Mouse (Mus musculus) limb, embryonic 10.5 days (tissue): Measurements from ENCODE around the gene Dcps. TPM values are rescaled to one million over a fixed set of nuclear protein-coding genes. Genes with fewer than 3 reads are reported as not detected.
A peak's percentile ranks its signal among the peaks of the same experiment; 100 is the strongest.

Source experiments
- DNase-seq: peaks from one replicate; pipeline ENCODE4 v3.0.0-alpha.2; 2017; ENCODE audit warnings: low spot score
- H3K27ac ChIP-seq: fragments of 300-500 bp; sonication (generic); 2 replicates; pipeline ENCODE4 v1.5.1; 2016; ENCODE audit warnings: mild to moderate bottlenecking
- H3K27me3 ChIP-seq: fragments of 300-500 bp; sonication (generic); 2 replicates; pipeline ENCODE4 v1.6.1; 2016; ENCODE audit warnings: low read depth, mild to moderate bottlenecking; ENCODE audit not compliant: poor library complexity, severe bottlenecking
- H3K36me3 ChIP-seq: fragments of 300-500 bp; sonication (generic); 2 replicates; pipeline ENCODE4 v1.6.1; 2016; ENCODE audit warnings: mild to moderate bottlenecking, moderate library complexity
- H3K4me1 ChIP-seq: fragments of 300-500 bp; sonication (generic); 2 replicates; pipeline ENCODE4 v1.6.1; 2016
- H3K4me3 ChIP-seq: fragments of 300-500 bp; sonication (generic); 2 replicates; pipeline ENCODE4 v1.5.1; 2016; ENCODE audit warnings: mild to moderate bottlenecking, moderate library complexity
- H3K9me3 ChIP-seq: fragments of 300-500 bp; sonication (generic); replicated peaks from 2 replicates; pipeline ENCODE4 v1.6.1; 2016; ENCODE audit warnings: mild to moderate bottlenecking
- WGBS: fragments of 180-500 bp; shearing (Covaris S2); methylation state at CpG from one replicate; pipeline ENCODE4 v1.1.7; 2016; 5-methylcytosine and 5-hydroxymethylcytosine counted together
- polyA plus RNA-seq: library from polyadenylated mRNA; unstranded; fragments of >200 nt; fragmentation: Nextera tagmentation; extraction: Ambion mirVana; gene quantifications from 2 replicates; pipeline ENCODE4 v1.2.1, GENCODE M21; 2016

Gene Dcps
- polyA plus RNA-seq = 86.0 and 92.3 TPM in 2 replicates

- peak within 1 kb of the TSS; percentile 90 for H3K27ac ChIP-seq
- peak; percentile 91 for DNase-seq
- peaks cover 10% of the 10 kb centered on the region for H3K4me1 ChIP-seq
- no peaks in the 10 kb centered on the region for H3K27me3 ChIP-seq
- H3K36me3 ChIP-seq = peaks cover 13% of the 10 kb centered on the region
- no peaks in the 10 kb centered on the region for H3K9me3 ChIP-seq
- peak within 1 kb of the TSS; percentile 73 for H3K4me3 ChIP-seq
- whole genome bisulfite sequencing = under 1% methylated on average over 38 of the region's 38 CpGs
Observed at GRCm38 (mm10) chr9:35175251-35176123, at the start of gene Dcps. TSS of gene Dcps (minus strand) at chr9:35176061.

GRCm38 (mm10) chr9:35223466-35223865, 47.6 kb upstream of the Dcps start:
- no peak for DNase-seq
- H3K9me3 ChIP-seq = no peaks in the 10 kb centered on the region
- no peaks in the 10 kb centered on the region for H3K27me3 ChIP-seq
- no peak overlapping the region for H3K4me3 ChIP-seq
- no peaks in the 10 kb centered on the region for H3K4me1 ChIP-seq
- 98% methylated on average over 3 of the region's 3 CpGs for WGBS
- H3K27ac ChIP-seq = no peak overlapping the region
- H3K36me3 ChIP-seq = peaks cover 80% of the 10 kb centered on the region

GRCm38 (mm10) chr9:35217963-35218362, 42.1 kb upstream of the Dcps start:
- H3K4me1 ChIP-seq = no peaks in the 10 kb centered on the region
- H3K27me3 ChIP-seq = no peaks in the 10 kb centered on the region
- DNase-seq = no peak
- H3K9me3 ChIP-seq = no peaks in the 10 kb centered on the region
- no peak overlapping the region for H3K27ac ChIP-seq
- no peak overlapping the region for H3K4me3 ChIP-seq
- 91% methylated on average over 1 of the region's 1 CpGs for WGBS
- peaks cover 98% of the 10 kb centered on the region for H3K36me3 ChIP-seq

- H3K27me3 ChIP-seq = no peaks in the 10 kb centered on the region
- 38% methylated on average over 26 of the region's 26 CpGs for WGBS
- H3K36me3 ChIP-seq = peaks cover 72% of the 10 kb centered on the region
- peak overlapping the region; percentile 88 for H3K27ac ChIP-seq
- H3K4me1 ChIP-seq = peaks cover 17% of the 10 kb centered on the region
- DNase-seq = no peak
- H3K9me3 ChIP-seq = no peaks in the 10 kb centered on the region
- H3K4me3 ChIP-seq = peak overlapping the region; percentile 82
Observed at GRCm38 (mm10) chr9:35211573-35212511, 36.0 kb upstream of the Dcps start.

GRCm38 (mm10) chr9:35210542-35211474, 34.9 kb upstream of the Dcps start, which contains the start of gene Foxred1:
TSS of gene Foxred1 (minus strand) at chr9:35211055.
- Histone ChIP-seq H3K27me3 (no peaks in the 10 kb centered on the region), H3K27ac (peak within 1 kb of the TSS; percentile 88), H3K4me1 (peaks cover 17% of the 10 kb centered on the region), H3K9me3 (no peaks in the 10 kb centered on the region), H3K36me3 (peaks cover 72% of the 10 kb centered on the region), H3K4me3 (peak within 1 kb of the TSS; percentile 82)
- DNase-seq = peak; percentile 99
- WGBS = under 1% methylated on average over 72 of the region's 72 CpGs

GRCm38 (mm10) chr9:35204421-35204820, 28.6 kb upstream of the Dcps start:
- H3K9me3 ChIP-seq = no peaks in the 10 kb centered on the region
- no peak overlapping the region for H3K4me3 ChIP-seq
- no peaks in the 10 kb centered on the region for H3K27me3 ChIP-seq
- peaks cover 13% of the 10 kb centered on the region for H3K4me1 ChIP-seq
- WGBS = 92% methylated on average over 2 of the region's 2 CpGs
- DNase-seq = no peak
- H3K36me3 ChIP-seq = peaks cover 55% of the 10 kb centered on the region
- no peak overlapping the region for H3K27ac ChIP-seq

GRCm38 (mm10) chr9:35203536-35203935, 27.7 kb upstream of the Dcps start:
- peaks cover 21% of the 10 kb centered on the region for H3K4me1 ChIP-seq
- H3K27me3 ChIP-seq = no peaks in the 10 kb centered on the region
- no peak overlapping the region for H3K27ac ChIP-seq
- H3K36me3 ChIP-seq = peaks cover 48% of the 10 kb centered on the region
- WGBS = 62% methylated on average over 3 of the region's 3 CpGs
- no peak for DNase-seq
- no peak overlapping the region for H3K4me3 ChIP-seq
- no peaks in the 10 kb centered on the region for H3K9me3 ChIP-seq

- peaks cover 18% of the 10 kb centered on the region for H3K36me3 ChIP-seq
- H3K27ac ChIP-seq = peak overlapping the region; percentile 90
- H3K4me3 ChIP-seq = peak overlapping the region; percentile 81
- no peaks in the 10 kb centered on the region for H3K27me3 ChIP-seq
- H3K4me1 ChIP-seq = peaks cover 23% of the 10 kb centered on the region
- DNase-seq = no peak
- 63% methylated on average over 9 of the region's 9 CpGs for WGBS
- H3K9me3 ChIP-seq = no peaks in the 10 kb centered on the region
Observed at GRCm38 (mm10) chr9:35200529-35201060, 24.7 kb upstream of the Dcps start.

GRCm38 (mm10) chr9:35199772-35200471, 24.1 kb upstream of the Dcps start, which contains the start of the genes Srpr and Tirap:
TSS of gene Srpr (plus strand) at chr9:35200175.
TSS of gene Tirap (minus strand) at chr9:35200291.
- Histone ChIP-seq H3K4me3 (peak within 1 kb of the TSS; percentile 81), H3K4me1 (peaks cover 23% of the 10 kb centered on the region), H3K27me3 (no peaks in the 10 kb centered on the region), H3K27ac (peak within 1 kb of the TSS; percentile 90), H3K9me3 (no peaks in the 10 kb centered on the region), H3K36me3 (peaks cover 12% of the 10 kb centered on the region)
- peak; percentile 98 for DNase-seq
- 2% methylated on average over 44 of the region's 44 CpGs for WGBS

GRCm38 (mm10) chr9:35198945-35199771, 23.3 kb upstream of the Dcps start:
- Histone ChIP-seq H3K27me3 (no peaks in the 10 kb centered on the region), H3K27ac (peak overlapping the region; percentile 90), H3K4me1 (peaks cover 23% of the 10 kb centered on the region), H3K36me3 (peaks cover 4% of the 10 kb centered on the region), H3K9me3 (no peaks in the 10 kb centered on the region), H3K4me3 (peak overlapping the region; percentile 81)
- no peak for DNase-seq
- WGBS = 27% methylated on average over 18 of the region's 18 CpGs
